Mouse (Mus musculus) heart, adult 2 months (tissue): ENCODE data around the gene Snrpa. TPM values are rescaled to one million over a fixed set of nuclear protein-coding genes. Genes with fewer than 3 reads are reported as not detected.

Experiments
- DNase-seq, 2 experiments: peaks; one replicate each; pipeline ENCODE4 v3.0.0; 2021
- H3K27ac ChIP-seq: fragments of 200-600 bp; 2 replicates; pipeline ENCODE4 v1.8.1; 2022
- H3K27me3 ChIP-seq: fragments of 200-500 bp; 2 replicates; pipeline ENCODE4 v1.6.1; 2012; ENCODE audit warnings: mild to moderate bottlenecking, low read length, inconsistent platforms, mixed read lengths; ENCODE audit not compliant: control insufficient read depth, insufficient read depth
- H3K36me3 ChIP-seq: fragments of 200-500 bp; 2 replicates; pipeline ENCODE4 v1.6.1; 2012; ENCODE audit warnings: low read length, inconsistent platforms; ENCODE audit not compliant: control insufficient read depth, insufficient read depth
- H3K4me1 ChIP-seq: fragments of 200-500 bp; 2 replicates; pipeline ENCODE4 v1.6.1; 2011; ENCODE audit warnings: low read length; ENCODE audit not compliant: control insufficient read depth, insufficient read depth
- H3K4me3 ChIP-seq: fragments of 200-600 bp; 2 replicates; pipeline ENCODE4 v1.8.1; 2022
- H3K79me2 ChIP-seq: fragments of 200-500 bp; replicated peaks from 2 replicates; pipeline ENCODE4 v1.6.1; 2012; ENCODE audit warnings: mild to moderate bottlenecking, inconsistent platforms, low read length, moderate library complexity, mixed read lengths; ENCODE audit not compliant: control insufficient read depth, insufficient read depth
- H3K9ac ChIP-seq: fragments of 200-500 bp; 2 replicates; pipeline ENCODE4 v1.6.1; 2012; ENCODE audit warnings: low read depth, mild to moderate bottlenecking, control low read depth, inconsistent platforms, low read length, mixed read lengths
- CTCF ChIP-seq: fragments of 200-600 bp; IDR thresholded peaks from 2 replicates; pipeline ENCODE4 v1.8.1; 2022; ENCODE audit warnings: antibody characterized with exemption, mild to moderate bottlenecking, moderate library complexity
- EP300 ChIP-seq: fragments of 200-500 bp; IDR thresholded peaks from 2 replicates; pipeline ENCODE4 v1.6.1; 2011; ENCODE audit warnings: low read depth, low read length, control low read depth; ENCODE audit not compliant: insufficient read depth
- POLR2A ChIP-seq: fragments of 200-500 bp; IDR thresholded peaks from 2 replicates; pipeline ENCODE4 v1.6.1; 2011; ENCODE audit warnings: mild to moderate bottlenecking, low read depth, low read length, control low read depth; ENCODE audit not compliant: insufficient read depth
- WGBS: fragments of 180-500 bp; shearing (Covaris S2); methylation state at CpG from one replicate; pipeline ENCODE4 v1.1.7; 2018; 5-methylcytosine and 5-hydroxymethylcytosine counted together
- intact Hi-C: fragments of 180-260 bp; cut with DNase I; formaldehyde crosslinking; loops from one replicate; pipeline ENCODE4 v1.15.1; 2025
- microRNA-seq, 2 experiments: library from miRNA; unstranded; fragments of <30 nt; microRNA quantifications; one replicate each; pipeline ENCODE4 v1.2.0; 2021
- polyA plus RNA-seq: library from polyadenylated mRNA; depleted of rRNA; stranded (reverse); fragments of >200 nt; gene quantifications from 2 replicates; pipeline ENCODE4 v1.2.3, GENCODE M21; 2012; rRNA removed
- total RNA-seq, 2 experiments: library from RNA; stranded (reverse); gene quantifications; 2 replicates each; pipeline ENCODE4 v1.2.3; 2021

Gene Snrpa
- total and polyA plus RNA-seq, 3 experiments = 40.6 to 87.1 (median 41.3) TPM

DNA sequence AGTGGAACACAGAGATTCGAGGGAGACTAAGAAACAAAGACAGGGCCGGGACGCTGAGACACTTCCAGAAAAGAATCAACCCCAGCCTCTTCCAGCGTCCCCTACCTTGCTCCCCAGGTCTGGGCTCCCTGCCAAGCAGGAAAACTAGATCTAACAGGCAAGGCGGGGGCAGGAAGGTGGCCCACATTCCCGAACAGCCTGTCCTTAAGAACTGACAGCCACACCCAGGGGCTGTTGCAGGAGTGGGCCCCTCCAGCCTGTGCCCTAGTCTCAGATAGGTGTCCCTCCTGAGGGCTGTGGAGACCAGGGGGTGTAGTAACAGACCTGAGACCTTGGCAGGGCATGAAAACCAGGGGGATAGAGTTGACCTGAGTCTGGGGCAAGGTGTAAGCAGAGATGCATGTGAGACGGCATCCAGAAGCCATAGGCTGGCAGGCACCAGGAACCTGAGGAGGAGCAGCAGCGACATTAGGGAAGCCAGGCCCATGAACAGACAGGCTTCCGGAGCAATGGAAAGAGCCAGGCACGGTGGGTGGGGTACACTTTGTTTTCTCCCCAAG, 42.8 kb downstream of the Snrpa start, which contains the start of gene Cyp2t4:
Gene Cyp2t4, plus strand, starts transcription at position 510 of the 560 bp plus-strand sequence.
- intact Hi-C loops = no loop called here
- Histone ChIP-seq H3K4me3 (no peak within 1 kb of the TSS), H3K36me3 (no peaks in the 10 kb centered on the region), H3K4me1 (peaks cover 3% of the 10 kb centered on the region), H3K27ac (peak within 1 kb of the TSS; percentile 47), H3K79me2 (no peaks in the 10 kb centered on the region), H3K27me3 (no peaks in the 10 kb centered on the region), H3K9ac (peak within 1 kb of the TSS; percentile 25; the same call in 1 of the 2 replicates)
- DNase-seq = peak; percentile 62 to 64
- WGBS = 41% methylated on average over 10 of the region's 10 CpGs
- no peak for TF ChIP-seq CTCF
- no peak for TF ChIP-seq EP300
- no peak for TF ChIP-seq POLR2A

Small RNA genes lying within 50 kb of the gene (microRNA-seq; reads per million reads assigned to microRNA genes)
- gene Mir1191 = 0 reads per million in 2 experiments
- gene Mir3101 = 0.39 to 0.56 reads per million in 2 experiments

Other genes starting within 250 kb of the Snrpa start
- not detected for gene Cyp2a12, start 167.2 kb downstream of the Snrpa start, total RNA-seq
- gene Cyp2a12, start 167.2 kb downstream of the Snrpa start, polyA plus RNA-seq = 0.38 TPM in 1 of 2 replicates, not detected in the other
- gene Cyp2f2, start 76.4 kb downstream of the Snrpa start, total RNA-seq = under 1 TPM; 0.60 to 0.93 TPM
- gene Cyp2f2, start 76.4 kb downstream of the Snrpa start, polyA plus RNA-seq = 0.94 and 220 TPM in 2 replicates
- gene Cyp2t4, start 42.6 kb downstream of the Snrpa start, total RNA-seq = not detected
- not detected in 2 replicates for gene Cyp2t4, start 42.6 kb downstream of the Snrpa start, polyA plus RNA-seq
- 10 to 100 TPM; 51.8 to 64.4 TPM for gene Egln2, start 29.5 kb downstream of the Snrpa start, total RNA-seq
- gene Egln2, start 29.5 kb downstream of the Snrpa start, polyA plus RNA-seq = 52.4 and 57.7 TPM in 2 replicates
- gene Rab4b, start 17.4 kb downstream of the Snrpa start, total RNA-seq = 10 to 100 TPM; 11.0 TPM
- 22.4 and 23.1 TPM in 2 replicates for gene Rab4b, start 17.4 kb downstream of the Snrpa start, polyA plus RNA-seq
- gene Gm21983, start 15.2 kb downstream of the Snrpa start, total RNA-seq = under 1 TPM in 1 of 2 experiments, not detected in 1; 0.16 TPM
- not detected in 2 replicates for gene Gm21983, start 15.2 kb downstream of the Snrpa start, polyA plus RNA-seq
- gene Mia, start 15.1 kb downstream of the Snrpa start, total RNA-seq = under 1 TPM in 1 of 2 experiments, not detected in 1; 0.39 TPM
- gene Mia, start 15.1 kb downstream of the Snrpa start, polyA plus RNA-seq = 0.50 and 0.78 TPM in 2 replicates
- gene BC024978, start 490 bp downstream of the Snrpa start, total RNA-seq = 10 to 100 TPM; 14.2 TPM
- 11.3 and 13.9 TPM in 2 replicates for gene BC024978, start 490 bp downstream of the Snrpa start, polyA plus RNA-seq
- gene Itpkc, start 32.4 kb upstream of the Snrpa start, total RNA-seq = 1 to 10 TPM; 4.2 to 4.8 TPM
- gene Itpkc, start 32.4 kb upstream of the Snrpa start, polyA plus RNA-seq = 4.2 and 4.4 TPM in 2 replicates
- 1 to 10 TPM; 7.5 to 8.3 TPM for gene Coq8b, start 36.8 kb upstream of the Snrpa start, total RNA-seq
- 11.6 and 19.4 TPM in 2 replicates for gene Coq8b, start 36.8 kb upstream of the Snrpa start, polyA plus RNA-seq
- gene Numbl, start 62.2 kb upstream of the Snrpa start, total RNA-seq = 1 to 10 TPM; 3.7 to 6.1 TPM
- 7.8 and 9.7 TPM in 2 replicates for gene Numbl, start 62.2 kb upstream of the Snrpa start, polyA plus RNA-seq
- gene Ltbp4, start 141.4 kb upstream of the Snrpa start, total RNA-seq = 100 to 1,000 TPM; 187 to 221 TPM
- 349 and 374 TPM in 2 replicates for gene Ltbp4, start 141.4 kb upstream of the Snrpa start, polyA plus RNA-seq
- 1 to 10 TPM; 4.6 to 7.1 TPM for gene Shkbp1, start 159.7 kb upstream of the Snrpa start, total RNA-seq
- 17.3 and 20.2 TPM in 2 replicates for gene Shkbp1, start 159.7 kb upstream of the Snrpa start, polyA plus RNA-seq
- under 1 TPM in 1 of 2 experiments, not detected in 1; 0.52 TPM for gene Gm20479, start 161.1 kb upstream of the Snrpa start, total RNA-seq
- not detected in 2 replicates for gene Gm20479, start 161.1 kb upstream of the Snrpa start, polyA plus RNA-seq